Mouse (Mus musculus) thymus, postnatal 4 days (tissue): ENCODE data around the gene Usp35.

Experiments used
- DNase-seq: peaks from one replicate; pipeline ENCODE4 v3.0.0; 2021

Usp35 gene

GRCm38 (mm10) chr7:97313364-97313995 is 18.3 kb downstream of the Usp35 start:
- DNase-seq: peak; percentile 5

- peak; percentile 2 for DNase-seq
Measured at GRCm38 (mm10) chr7:97312856-97313255, 19.0 kb downstream of the Usp35 start.

GRCm38 (mm10) chr7:97312196-97312595 is 19.6 kb downstream of the Usp35 start:
- DNase-seq: peak; percentile 5

- DNase-seq: peak; percentile 3
Measured at GRCm38 (mm10) chr7:97311620-97312019, 20.2 kb downstream of the Usp35 start.

- peak; percentile 1 for DNase-seq
Measured at GRCm38 (mm10) chr7:97310341-97310635, 21.5 kb downstream of the Usp35 start.

- no peak for DNase-seq
Measured at GRCm38 (mm10) chr7:97309461-97310340, 22.1 kb downstream of the Usp35 start.

GRCm38 (mm10) chr7:97307546-97307945 is 24.3 kb downstream of the Usp35 start:
- DNase-seq: no peak

- no peak for DNase-seq
Measured at GRCm38 (mm10) chr7:97306813-97307212, 25.0 kb downstream of the Usp35 start.

GRCm38 (mm10) chr7:97305206-97305605 is 26.6 kb downstream of the Usp35 start:
- DNase-seq: no peak

- no peak for DNase-seq
Measured at GRCm38 (mm10) chr7:97304471-97304870, 27.3 kb downstream of the Usp35 start.

- no peak for DNase-seq
Measured at GRCm38 (mm10) chr7:97303614-97304013, 28.2 kb downstream of the Usp35 start.

GRCm38 (mm10) chr7:97302876-97303275 is 28.9 kb downstream of the Usp35 start:
- DNase-seq: no peak

GRCm38 (mm10) chr7:97302261-97302660 is 29.6 kb downstream of the Usp35 start:
- no peak for DNase-seq

- no peak for DNase-seq
Measured at GRCm38 (mm10) chr7:97301321-97301720, 30.5 kb downstream of the Usp35 start.

- no peak for DNase-seq
Measured at GRCm38 (mm10) chr7:97300914-97301313, 30.9 kb downstream of the Usp35 start.

- DNase-seq: no peak
Measured at GRCm38 (mm10) chr7:97298943-97299342, 32.9 kb downstream of the Usp35 start.

GRCm38 (mm10) chr7:97298279-97298678 is 33.5 kb downstream of the Usp35 start:
- DNase-seq: no peak

- peak; percentile 62 for DNase-seq
Measured at GRCm38 (mm10) chr7:97297466-97297865, 34.4 kb downstream of the Usp35 start.

GRCm38 (mm10) chr7:97296986-97297385 is 34.8 kb downstream of the Usp35 start:
- DNase-seq: no peak

- no peak for DNase-seq
Measured at GRCm38 (mm10) chr7:97271068-97271467, 60.8 kb downstream of the Usp35 start.

- DNase-seq: no peak
Measured at GRCm38 (mm10) chr7:97270367-97270766, 61.5 kb downstream of the Usp35 start.

- DNase-seq: no peak
Measured at GRCm38 (mm10) chr7:97262541-97262940, 69.3 kb downstream of the Usp35 start.
